Mouse (Mus musculus): ENCODE results near the gene Exd1. TPM values are rescaled to one million over a fixed set of nuclear protein-coding genes. Genes with fewer than 3 reads are reported as not detected.

Gene Exd1
- polyA plus RNA-seq, 1 experiment from 2014 or later, result 0.35 TPM

DNA sequence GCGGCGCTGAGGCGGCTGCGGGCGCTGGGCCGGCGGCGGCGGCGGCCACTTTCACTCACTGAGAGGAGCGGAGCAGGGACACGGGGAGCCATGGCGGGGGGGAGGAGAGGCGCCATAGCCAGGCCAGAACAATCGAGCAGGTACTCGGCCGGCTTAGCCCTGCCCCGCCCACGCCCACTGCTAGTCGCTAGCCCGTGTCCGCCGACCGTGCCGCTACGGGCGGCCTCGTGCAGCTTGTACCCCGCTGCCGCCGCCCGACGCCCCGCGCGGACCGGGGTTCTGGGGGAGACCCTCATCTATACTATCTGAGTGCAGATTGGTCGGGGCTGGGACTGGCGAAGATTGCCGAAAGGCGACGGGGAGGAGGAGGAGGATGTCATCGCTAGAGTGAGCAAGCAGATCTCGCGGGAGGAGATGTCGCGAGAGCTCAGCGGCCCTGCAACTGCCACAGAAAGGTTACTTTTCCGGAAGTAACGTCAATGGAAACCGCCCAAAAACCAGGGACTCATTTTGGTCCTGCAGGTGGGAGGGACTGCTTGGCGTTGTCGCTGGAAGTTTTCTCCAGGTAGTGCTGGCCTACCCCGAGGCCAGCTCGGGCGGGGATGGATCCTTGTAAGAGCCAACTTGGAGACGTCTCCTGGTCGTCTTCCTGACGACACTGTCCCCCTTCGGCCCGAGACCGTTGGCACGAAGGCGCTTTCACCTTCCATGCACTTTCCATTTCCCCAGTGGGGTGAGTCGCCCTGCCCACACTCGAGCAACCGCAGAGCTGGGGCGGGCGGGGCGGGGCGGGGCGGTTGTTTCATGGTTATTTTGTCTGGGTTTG is 69.6 kb downstream of the Exd1 start, which contains the start of gene Ino80:
Gene Ino80, minus strand, starts transcription at position 117 of the 826 bp plus-strand sequence.
- H3K27me3 ChIP-seq (ENCODE audit: insufficient read depth, poor library complexity, severe bottlenecking), result no peaks in the 10 kb centered on the region
- H3K9me3 ChIP-seq, result no peaks in the 10 kb centered on the region
- peaks cover 11% of the 10 kb centered on the region; the same call in 1 of the 2 replicates for H3K36me3 ChIP-seq
- peak within 1 kb of the TSS; percentile 97 for H3K4me3 ChIP-seq
- under 1% methylated on average over 72 of the region's 72 CpGs for WGBS
- H3K4me1 ChIP-seq (replicated peaks), result peaks cover 28% of the 10 kb centered on the region
- H3K27ac ChIP-seq, result peak within 1 kb of the TSS; percentile 100
- peak; percentile 99 for DNase-seq (ENCODE audit: low spot score)

DNA sequence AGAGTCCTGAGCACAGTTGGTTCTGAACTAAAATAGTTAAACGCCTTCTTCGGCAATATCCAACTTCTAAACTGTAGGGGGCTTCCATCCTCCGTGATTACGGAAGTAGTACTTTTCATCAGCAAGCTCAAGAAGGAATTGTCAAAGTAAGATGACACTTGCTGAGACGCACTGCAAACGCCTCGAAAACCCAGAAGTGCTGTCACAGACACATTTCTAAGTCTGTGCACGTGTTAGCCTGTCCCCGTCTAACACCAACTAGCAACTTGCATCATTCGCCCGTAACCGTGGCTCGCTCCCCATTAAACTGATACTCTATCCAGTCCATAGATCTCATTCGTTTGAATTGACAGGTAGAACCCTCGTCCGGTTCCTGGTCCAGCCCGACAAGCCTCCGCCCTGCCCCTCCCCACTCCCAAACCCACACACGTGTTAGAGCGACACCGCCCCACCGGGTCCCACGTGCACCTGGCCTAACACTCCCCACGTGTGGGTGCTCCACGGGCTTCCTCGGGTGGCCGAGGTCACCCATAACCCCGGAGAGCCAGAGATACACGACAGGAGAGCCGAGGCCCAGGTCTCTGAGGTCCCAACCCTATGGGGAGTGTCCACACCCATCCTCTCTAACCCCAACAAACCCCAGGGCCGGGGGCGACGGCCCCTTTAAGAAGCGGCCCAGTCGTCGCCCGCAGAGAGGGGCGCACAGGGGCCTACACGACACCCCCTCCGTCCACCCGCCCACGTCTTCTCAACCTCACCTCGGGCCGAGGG is 70.6 kb downstream of the Exd1 start:
- peak overlapping the region; percentile 100 for H3K27ac ChIP-seq
- DNase-seq (ENCODE audit: low spot score), result no peak

DNA sequence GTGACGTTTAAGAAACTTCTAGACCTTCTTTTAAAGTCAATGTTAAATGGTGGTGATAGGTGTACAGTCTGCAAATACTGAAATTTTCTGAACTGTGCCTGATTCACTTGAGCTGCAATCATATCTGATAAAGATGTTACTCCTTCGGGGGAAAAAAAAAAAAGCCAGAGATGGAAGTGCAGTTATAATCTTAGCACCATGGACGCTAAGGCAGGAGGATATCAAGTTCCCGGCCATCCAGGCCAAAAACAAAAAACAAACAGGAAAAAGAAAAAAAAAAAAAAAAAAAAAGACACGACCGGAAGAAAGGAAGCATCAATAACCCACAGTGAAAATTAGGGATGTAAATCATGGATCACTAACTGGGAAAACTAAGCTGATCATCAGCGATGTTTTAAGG is 71.3 kb downstream of the Exd1 start:
- Histone ChIP-seq H3K27ac (no peak overlapping the region), H3K36me3 (peaks cover 18% of the 10 kb centered on the region)
- WGBS, result 29% methylated on average over 7 of the region's 7 CpGs

More for the DNA sequence above, 70.6 kb downstream of the Exd1 start:
- WGBS, result under 1% methylated on average over 44 of the region's 44 CpGs
- no peaks in the 10 kb centered on the region for H3K9me3 ChIP-seq
- peak overlapping the region; percentile 97 for H3K4me3 ChIP-seq
- H3K36me3 ChIP-seq, result peaks cover 18% of the 10 kb centered on the region
- no peaks in the 10 kb centered on the region for H3K27me3 ChIP-seq (ENCODE audit: insufficient read depth, poor library complexity, severe bottlenecking)
- H3K4me1 ChIP-seq (replicated peaks), result peaks cover 28% of the 10 kb centered on the region

More for the DNA sequence above, 71.3 kb downstream of the Exd1 start:
- Histone ChIP-seq H3K27me3 (ENCODE audit: insufficient read depth, poor library complexity, severe bottlenecking) (no peaks in the 10 kb centered on the region), H3K9me3 (no peaks in the 10 kb centered on the region), H3K4me3 (peak overlapping the region; percentile 97), H3K4me1 (replicated peaks) (peaks cover 28% of the 10 kb centered on the region)
- DNase-seq (ENCODE audit: low spot score), result no peak

Other genes starting within 250 kb of the Exd1 start
- gene Dll4, start 221.8 kb downstream of the Exd1 start, polyA plus RNA-seq (2016; fragmentation: Nextera tagmentation; extraction: Ambion mirVana), result 4.7 and 5.8 TPM in 2 replicates
- 0.67 and 0.81 TPM in 2 replicates for gene Chac1, start 196.4 kb downstream of the Exd1 start, polyA plus RNA-seq (2016; fragmentation: Nextera tagmentation; extraction: Ambion mirVana)
- gene Ino80, start 69.9 kb downstream of the Exd1 start, polyA plus RNA-seq (2016; fragmentation: Nextera tagmentation; extraction: Ambion mirVana), result 3.0 and 3.7 TPM in 2 replicates
- gene Chp1, start 70 bp upstream of the Exd1 start, polyA plus RNA-seq (2016; fragmentation: Nextera tagmentation; extraction: Ambion mirVana), result 52.2 and 52.9 TPM in 2 replicates
- gene Nusap1, start 70.7 kb upstream of the Exd1 start, polyA plus RNA-seq (2016; fragmentation: Nextera tagmentation; extraction: Ambion mirVana), result 72.8 and 93.0 TPM in 2 replicates
- 36.8 and 40.1 TPM in 2 replicates for gene Oip5, start 70.8 kb upstream of the Exd1 start, polyA plus RNA-seq (2016; fragmentation: Nextera tagmentation; extraction: Ambion mirVana)
- gene Ndufaf1, start 115.2 kb upstream of the Exd1 start, polyA plus RNA-seq (2016; fragmentation: Nextera tagmentation; extraction: Ambion mirVana), result 39.7 and 43.2 TPM in 2 replicates
- 49.3 and 54.3 TPM in 2 replicates for gene Rtf1, start 127.4 kb upstream of the Exd1 start, polyA plus RNA-seq (2016; fragmentation: Nextera tagmentation; extraction: Ambion mirVana)
- gene Itpka, start 194.7 kb upstream of the Exd1 start, polyA plus RNA-seq (2016; fragmentation: Nextera tagmentation; extraction: Ambion mirVana), result 1.0 and 1.2 TPM in 2 replicates
- not detected in 2 replicates for gene Ltk, start 212.8 kb upstream of the Exd1 start, polyA plus RNA-seq (2016; fragmentation: Nextera tagmentation; extraction: Ambion mirVana)
- 40.2 and 41.6 TPM in 2 replicates for gene Rpap1, start 239.9 kb upstream of the Exd1 start, polyA plus RNA-seq (2016; fragmentation: Nextera tagmentation; extraction: Ambion mirVana)